Mouse (Mus musculus) MEL-GATA-1-ER (cell line): ENCODE data around the gene Gm10037.
"Not testable (repeated sequence)": the region's sequence is repeated elsewhere in the genome, so short reads cannot be mapped to it uniquely, and the experiment has no call there.

Experiments used
- DNase-seq: peaks from one replicate; pipeline ENCODE4 v3.0.0-alpha.2; 2012; ENCODE audit warnings: low read depth; ENCODE audit errors: extremely low read depth

The Gm10037 gene

DNA sequence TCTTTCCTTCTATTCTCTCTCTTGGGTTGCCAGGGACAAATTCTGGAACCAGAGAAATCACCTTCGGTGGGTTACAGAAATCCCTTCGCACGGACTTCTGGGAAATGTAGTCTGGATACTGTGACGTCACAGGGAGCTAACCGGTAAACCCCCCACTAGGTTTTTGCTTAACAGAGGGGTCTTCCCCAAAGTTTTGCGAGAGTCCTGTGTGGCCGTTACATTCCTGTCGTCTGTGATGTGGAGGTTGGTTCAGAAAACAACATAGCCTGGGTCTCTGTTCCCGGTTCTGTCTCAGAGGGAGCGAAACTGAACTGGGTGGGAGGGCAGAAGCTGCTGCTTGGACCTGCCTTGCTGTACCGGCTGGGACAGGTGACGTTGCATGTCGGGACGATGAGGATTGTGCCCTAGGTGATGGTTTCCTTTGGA is at the start of gene Gm10037:
Gene Gm10037 (plus strand): TSS at position 196 of the 426 bp plus-strand sequence.
- DNase-seq: no peak

GRCm38 (mm10) chr13:67791921-67792455 is 38.9 kb upstream of the Gm10037 start:
- DNase-seq: no peak

- no peak for DNase-seq
Observed at GRCm38 (mm10) chr13:67798618-67799017, 32.3 kb upstream of the Gm10037 start.

DNA sequence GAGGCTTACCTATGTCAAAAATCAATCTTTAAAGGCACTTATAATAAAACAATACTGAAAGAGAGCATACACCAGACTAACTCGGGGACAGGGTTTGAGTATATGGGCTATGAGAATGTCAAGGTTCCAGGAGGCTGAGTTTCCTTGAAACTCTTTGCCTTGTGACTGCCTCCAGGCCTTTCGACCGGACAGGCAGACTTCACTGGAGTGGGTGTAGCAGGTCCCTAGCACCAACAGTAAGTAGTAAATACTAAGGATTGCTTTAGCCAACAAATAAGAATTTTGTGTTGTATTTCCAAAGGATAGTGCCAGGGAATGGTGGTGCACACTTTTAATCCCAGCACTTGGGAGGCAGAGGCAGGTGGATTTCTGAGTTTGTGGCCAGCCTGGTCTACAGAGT is 31.8 kb upstream of the Gm10037 start:
- DNase-seq: not testable (repeated sequence)

GRCm38 (mm10) chr13:67811651-67812210 is 19.2 kb upstream of the Gm10037 start:
- DNase-seq: no peak

DNA sequence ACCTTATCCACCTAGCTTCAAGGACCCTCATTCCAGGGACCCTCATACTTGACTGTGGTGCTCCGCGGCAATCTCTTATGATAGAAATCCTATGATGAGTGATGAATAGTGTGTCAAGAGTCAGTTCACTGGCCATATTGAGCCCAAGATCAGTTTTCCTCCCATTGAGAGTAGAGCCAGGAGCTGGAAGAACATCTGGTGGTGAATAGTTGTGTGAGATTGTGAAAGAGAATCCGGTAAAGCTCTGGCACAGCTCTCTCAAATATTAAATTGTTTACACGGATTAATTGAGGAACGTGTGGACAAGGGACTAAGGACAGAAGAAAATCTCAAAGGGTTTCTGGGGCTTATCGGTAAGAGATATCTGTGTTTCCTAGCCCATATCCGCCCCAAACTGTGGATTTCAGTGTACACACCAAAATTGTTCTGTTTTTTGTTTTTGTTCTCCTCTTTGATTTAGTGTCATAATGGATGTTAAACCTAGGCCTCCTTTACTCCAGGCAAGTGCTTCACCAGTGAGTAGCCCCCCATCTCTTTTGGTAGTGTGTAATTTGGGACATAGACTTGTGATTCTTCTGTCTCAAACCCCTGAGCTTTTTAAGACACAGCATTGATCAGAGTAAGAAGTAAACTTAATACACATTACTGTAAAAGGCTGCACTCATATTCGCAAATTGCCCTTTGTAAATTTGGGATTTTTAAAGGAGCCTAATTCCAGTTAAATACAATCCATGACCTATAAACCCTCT is 17.8 kb upstream of the Gm10037 start:
- DNase-seq: no peak

- DNase-seq: peak; percentile 77
Observed at GRCm38 (mm10) chr13:67813710-67814660, 16.9 kb upstream of the Gm10037 start, which contains the start of gene Zfp273. Gene Zfp273, plus strand, starts transcription at chr13:67813740.

DNA sequence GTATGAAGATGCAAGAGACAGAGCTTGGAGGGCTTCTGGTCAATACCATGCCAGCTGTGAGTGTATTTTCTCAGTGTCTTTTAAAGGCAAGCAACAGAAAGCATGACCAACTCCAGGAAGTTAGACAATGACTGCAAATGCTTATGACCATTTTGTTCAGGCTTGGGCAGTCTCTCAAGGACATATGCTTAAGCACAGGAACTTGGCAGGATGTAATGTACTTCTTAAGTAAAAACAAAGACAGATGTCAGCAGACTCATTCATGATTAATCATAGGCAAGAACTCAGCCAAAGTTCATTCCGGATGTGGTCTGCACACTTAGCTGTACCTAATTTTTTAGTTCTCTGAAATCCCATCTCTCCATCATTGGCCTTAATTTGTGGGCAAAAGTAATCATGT is 12.3 kb upstream of the Gm10037 start:
- DNase-seq: no peak

GRCm38 (mm10) chr13:67833137-67833536 is 2.2 kb downstream of the Gm10037 start:
- DNase-seq: not testable (repeated sequence)

GRCm38 (mm10) chr13:67843775-67844118 is 12.8 kb downstream of the Gm10037 start:
- DNase-seq: no peak

DNA sequence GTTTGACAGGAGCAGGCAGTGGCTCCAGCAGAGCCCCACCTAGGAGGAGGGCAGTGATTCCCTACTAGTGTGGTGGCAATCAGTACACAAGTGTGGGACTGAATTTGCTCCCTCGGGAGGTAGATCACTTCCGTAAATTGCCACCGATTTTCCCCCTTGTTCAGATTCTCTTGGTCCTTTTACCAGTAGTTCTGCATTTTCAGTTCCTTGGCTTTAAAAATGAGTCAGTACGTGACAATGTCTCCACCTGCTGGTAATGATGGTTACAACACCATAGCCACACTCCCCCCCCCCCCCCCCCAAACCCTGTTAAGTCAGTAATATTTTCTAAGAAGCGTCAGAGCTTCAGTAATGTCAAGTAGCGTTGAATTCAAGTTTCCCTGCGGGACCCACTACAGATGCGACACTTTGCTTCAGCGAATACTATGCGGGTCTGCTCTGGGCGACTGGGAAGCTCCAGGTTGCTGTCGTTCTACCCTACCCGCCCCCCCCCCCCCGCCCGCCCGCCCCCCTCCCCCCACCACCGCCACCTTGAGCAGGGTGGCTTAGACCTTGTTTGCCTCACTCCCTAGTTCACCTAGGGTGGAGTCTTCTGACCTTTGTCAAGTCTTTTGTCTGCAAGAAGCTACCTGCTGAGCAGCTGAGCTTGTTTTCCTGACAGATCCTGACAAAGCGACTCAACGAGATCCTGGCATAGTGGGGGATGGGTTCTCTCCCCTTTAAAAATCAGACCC is 13.4 kb downstream of the Gm10037 start:
- DNase-seq: peak; percentile 36

- no peak for DNase-seq
Observed at GRCm38 (mm10) chr13:67844853-67845194, 13.9 kb downstream of the Gm10037 start.

- no peak for DNase-seq
Observed at GRCm38 (mm10) chr13:67850361-67850760, 19.5 kb downstream of the Gm10037 start.

DNA sequence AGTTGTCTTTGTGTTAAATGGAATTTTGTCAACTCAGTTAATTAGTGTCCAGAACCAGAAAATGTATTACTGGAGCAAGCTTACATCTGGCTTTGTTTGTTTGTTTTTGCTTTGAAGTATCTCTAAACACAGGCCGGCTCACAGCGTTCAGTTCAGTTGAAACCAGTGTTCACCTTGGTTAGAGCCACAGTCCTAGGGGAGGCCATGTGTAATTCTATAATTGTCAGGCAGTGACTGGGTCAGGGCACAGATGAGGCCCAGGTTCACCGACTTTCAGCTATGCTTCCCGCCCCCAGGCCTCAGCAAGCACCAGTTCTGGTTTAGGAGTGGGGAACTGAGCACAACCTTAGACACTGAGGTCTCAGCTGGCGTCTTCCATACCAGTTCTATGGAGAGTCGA is 22.2 kb downstream of the Gm10037 start:
- DNase-seq: no peak

DNA sequence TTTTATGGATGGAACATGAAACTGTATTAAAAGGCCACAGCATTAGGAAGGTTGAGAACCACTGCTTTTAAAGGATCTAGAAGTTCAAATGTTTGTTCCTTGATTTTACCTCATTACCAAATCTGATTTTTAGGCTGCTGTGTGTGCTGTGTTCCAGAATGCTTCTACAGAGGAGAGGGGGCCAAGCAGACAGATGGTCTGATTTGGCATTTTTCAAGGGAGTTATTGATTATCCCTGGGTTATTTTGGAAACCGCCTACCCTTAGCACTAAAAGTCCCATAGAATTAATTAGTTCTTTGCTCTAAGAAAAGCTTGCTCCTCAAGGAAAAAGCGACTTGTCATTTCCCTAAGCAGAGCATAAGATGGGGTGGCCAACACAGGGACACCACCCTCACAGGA is 23.1 kb downstream of the Gm10037 start:
- DNase-seq: no peak

DNA sequence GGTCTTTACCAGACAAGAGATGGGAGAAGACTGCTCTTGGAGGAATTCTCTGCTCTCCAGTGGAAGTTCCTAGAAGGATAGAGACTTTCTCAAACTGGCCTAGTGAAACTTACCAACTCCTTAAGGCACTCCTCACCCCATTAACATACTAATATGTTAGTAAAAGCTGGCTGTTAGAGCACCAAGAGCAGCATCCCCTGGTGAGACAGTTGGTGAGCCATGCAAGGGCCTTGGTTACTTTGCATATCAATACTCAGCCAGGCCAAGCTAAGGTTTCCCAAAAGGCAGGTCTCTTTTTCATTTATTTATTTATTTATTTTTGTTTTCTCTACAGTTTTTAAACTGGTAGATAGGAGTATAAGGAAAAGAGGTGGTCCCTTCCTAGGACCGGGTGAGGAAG is 26.4 kb downstream of the Gm10037 start:
- no peak for DNase-seq

- no peak for DNase-seq
Observed at GRCm38 (mm10) chr13:67862508-67862907, 31.6 kb downstream of the Gm10037 start.

DNA sequence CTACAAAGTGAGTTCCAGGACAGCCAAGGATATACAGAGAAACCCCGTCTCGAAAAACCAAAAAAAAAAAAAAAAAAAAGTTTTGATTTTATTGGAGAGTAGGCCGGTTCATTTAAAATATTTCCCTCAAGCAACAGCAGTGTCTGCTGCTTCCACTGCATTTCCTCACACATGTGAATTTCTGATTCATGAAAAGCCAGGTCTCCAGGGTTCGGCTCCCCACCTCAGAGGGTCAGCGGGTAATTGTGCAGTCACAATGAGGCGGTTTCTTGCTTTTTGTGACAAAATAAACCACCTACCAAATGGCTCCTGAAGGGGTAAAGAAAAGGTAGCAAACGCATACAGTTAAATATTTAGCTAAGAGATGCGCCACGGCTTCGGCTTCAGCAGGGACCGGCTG is 32.1 kb downstream of the Gm10037 start, which contains the start of gene BC048507:
Gene BC048507 (plus strand): TSS at position 301 of the 400 bp plus-strand sequence.
- DNase-seq: no peak

DNA sequence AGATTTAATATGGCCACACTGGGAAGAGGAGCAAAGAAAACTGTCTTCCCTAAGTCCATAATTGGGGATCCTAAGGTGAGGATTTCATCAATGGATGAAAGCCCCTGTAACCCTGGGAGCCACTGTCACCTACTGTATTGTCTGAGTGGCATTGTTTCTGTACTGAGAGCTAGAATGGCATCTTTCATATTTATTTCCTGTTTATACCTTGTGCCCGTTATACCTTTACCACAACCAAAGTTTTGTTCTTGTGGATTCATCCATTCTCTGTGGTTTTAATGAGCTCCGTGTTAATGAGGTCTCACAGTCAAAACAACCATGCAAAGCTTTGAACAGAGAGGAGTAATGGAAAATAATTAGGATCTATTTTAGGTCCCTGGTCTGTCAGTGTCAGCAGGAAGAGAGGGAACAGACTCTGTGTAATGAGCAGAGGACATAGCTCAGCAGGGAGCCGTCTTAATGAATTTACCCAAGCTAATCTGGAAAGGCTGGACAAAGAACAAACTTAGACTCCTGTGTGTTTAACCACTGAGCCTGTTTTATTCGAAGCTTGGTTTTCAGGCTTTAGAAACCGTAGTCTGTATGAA is 34.0 kb downstream of the Gm10037 start:
- no peak for DNase-seq

DNA sequence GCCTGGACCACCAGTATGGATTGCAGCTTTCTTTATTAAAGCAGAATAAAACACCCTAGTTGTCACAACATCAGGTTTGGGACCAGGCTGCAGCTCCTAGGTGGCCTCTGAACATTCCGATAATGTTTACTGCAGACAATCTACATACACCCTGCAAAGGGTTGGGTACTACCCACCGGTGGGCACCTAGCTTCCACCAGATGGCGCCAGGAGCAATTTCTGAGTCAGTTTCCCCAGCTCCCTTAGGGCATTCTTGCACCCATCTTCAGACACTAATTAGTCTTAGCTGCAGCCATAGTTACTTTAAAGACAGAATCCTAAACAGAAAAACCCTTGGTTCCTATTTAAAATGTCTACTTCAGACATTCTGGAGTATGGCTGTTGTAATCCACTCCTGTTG is 37.0 kb downstream of the Gm10037 start:
- DNase-seq: no peak
